ENCODE assay signal across 23 mouse cellular contexts in genomic region chr13:114809624-114810210, GRCm38 (mm10). TPM values are rescaled to one million over a fixed set of nuclear protein-coding genes. Genes with fewer than 3 reads are reported as not detected.
A peak's percentile ranks its signal among the peaks of the same experiment; 100 is the strongest.
DNase-seq lines count a peak whose midpoint lies in the region; ATAC-seq and TF ChIP-seq lines count a peak whose summit lies in the region.
"Had no signal": no experiment of that assay in that cellular context is flagged by ENCODE, and none has a peak within 500 bp of the region (broad histone marks: within the 10 kb centered on the region; RNA-seq: fewer than 3 reads in every experiment).

No protein-coding gene starts in this region.

- no peaks in the 10 kb centered on the region for H3K4me1 ChIP-seq in intestine, embryonic 16.5 days (ENCODE audit: control insufficient read depth, insufficient read depth, low read length)
- H3K4me1 ChIP-seq: embryonic facial prominence, embryonic 15.5 days; forebrain, embryonic 10.5 days; heart, embryonic 13.5 days; hindbrain, embryonic 12.5 days had no signal

- H3K27ac ChIP-seq in intestine, embryonic 16.5 days (ENCODE audit: low read length): no peak overlapping the region
- H3K27ac ChIP-seq: embryonic facial prominence, embryonic 15.5 days; forebrain, embryonic 10.5 days; gastrocnemius, adult 2 months; heart, embryonic 13.5 days; hindbrain, embryonic 12.5 days had no signal

- H3K9me3 ChIP-seq in intestine, embryonic 16.5 days (ENCODE audit: control insufficient read depth, low read length): no peaks in the 10 kb centered on the region
- H3K9me3 ChIP-seq: embryonic facial prominence, embryonic 15.5 days; forebrain, embryonic 10.5 days; heart, embryonic 13.5 days; hindbrain, embryonic 12.5 days had no signal

- no peak overlapping the region for H3K9ac ChIP-seq in intestine, embryonic 16.5 days (ENCODE audit: low read depth, low read length)
- H3K9ac ChIP-seq: embryonic facial prominence, embryonic 15.5 days; heart, embryonic 13.5 days; hindbrain, embryonic 12.5 days had no signal

- H3K79me2 ChIP-seq in C2C12 (ENCODE audit: control insufficient read depth, insufficient read depth): no peaks in the 10 kb centered on the region

- H3K27me3 ChIP-seq in C2C12 (ENCODE audit: control insufficient read depth, insufficient read depth, insufficient read length): no peaks in the 10 kb centered on the region
- H3K27me3 ChIP-seq in intestine, embryonic 16.5 days (replicated peaks; ENCODE audit: control insufficient read depth, insufficient read depth, low read length): no peaks in the 10 kb centered on the region
- H3K27me3 ChIP-seq: embryonic facial prominence, embryonic 15.5 days; heart, embryonic 13.5 days; hindbrain, embryonic 12.5 days had no signal

- WGBS in intestine, embryonic 16.5 days: 62% methylated on average over 5 of the region's 5 CpGs

- no peak overlapping the region for H3ac ChIP-seq in C2C12 (ENCODE audit: control insufficient read depth, insufficient read length, low read depth)

- H3K36me3 ChIP-seq in C2C12 (ENCODE audit: control insufficient read depth, insufficient read depth): no peaks in the 10 kb centered on the region
- H3K36me3 ChIP-seq in intestine, embryonic 16.5 days (ENCODE audit: control insufficient read depth, insufficient read depth, low read length): no peaks in the 10 kb centered on the region
- H3K36me3 ChIP-seq: embryonic facial prominence, embryonic 15.5 days; forebrain, embryonic 10.5 days; heart, embryonic 13.5 days; hindbrain, embryonic 12.5 days had no signal

- no peak overlapping the region for H3K4me2 ChIP-seq in intestine, embryonic 16.5 days (ENCODE audit: low read depth, low read length)
- H3K4me2 ChIP-seq: embryonic facial prominence, embryonic 15.5 days; heart, embryonic 13.5 days; hindbrain, embryonic 12.5 days had no signal

- H3K4me3 ChIP-seq in C2C12 (ENCODE audit: insufficient read depth, poor library complexity, severe bottlenecking): no peak overlapping the region
- H3K4me3 ChIP-seq in intestine, embryonic 16.5 days (ENCODE audit: low read length): no peak overlapping the region
- H3K4me3 ChIP-seq: embryonic facial prominence, embryonic 15.5 days; erythroblast, embryonic 14.5 days; forebrain, embryonic 10.5 days; gastrocnemius, adult 2 months; heart, embryonic 13.5 days; hindbrain, embryonic 12.5 days had no signal

- TF ChIP-seq CTCF in C2C12 (IDR thresholded peaks at IDR 0.05; ENCODE audit: control insufficient read depth, insufficient read depth, insufficient read length): no peak

- DNase-seq in heart, adult 11 months: peak; percentile 37
- no peak for DNase-seq in heart, postnatal 10 days
- DNase-seq in kidney, postnatal 10 days: no peak
- DNase-seq in embryo, embryonic 10 days (ENCODE audit: low spot score): no peak
- DNase-seq in spleen, adult 18-20 months: no peak
- DNase-seq: adrenal gland, postnatal 14 days; B cell, adult 2 months; cerebellum, adult 11-12 months; cerebellum, adult 9-10 months; cerebellum, postnatal 25 days; gastrocnemius, adult 2 months; gastrocnemius, postnatal 25 days; heart, postnatal 4 days had no signal

- H3K79me3 ChIP-seq in C2C12 (ENCODE audit: low read depth): no peaks in the 10 kb centered on the region

- peak; percentile 84 for ATAC-seq in intestine, embryonic 16.5 days
- ATAC-seq: forebrain, embryonic 14.5 days; hindbrain, embryonic 16.5 days; inflammation-experienced regulatory T-cells, adult 6 months had no signal

- intact Hi-C loops in heart, postnatal 10 days (cut with DNase I): no loop called here

TF ChIP-seq in C2C12, 6 proteins besides CTCF, POLR2A, EP300 and RAD21:
- peak; percentile 37 for TF ChIP-seq FOSL1 (IDR thresholded peaks at IDR 0.05; ENCODE audit: insufficient read depth, low read length, poor library complexity, severe bottlenecking)
- TF ChIP-seq CEBPB (IDR thresholded peaks at IDR 0.05; ENCODE audit: low read depth): no peak
- no peak for TF ChIP-seq MYOD1 (IDR thresholded peaks at IDR 0.05; ENCODE audit: control insufficient read depth, insufficient read length, low read depth)

RNA-seq across cellular contexts. Expression of gene Mocs2, which starts 8.3 kb away (rescaled TPM):
- total RNA-seq in heart, postnatal 10 days (2021): 10 to 100 TPM; 67.5 to 72.7 TPM
- 28.2 TPM for polyA plus RNA-seq in C2C12 (2012; fragmentation: generic; extraction: Trizol)
- 111 and 114 TPM in 2 replicates for polyA plus RNA-seq in intestine, embryonic 16.5 days (2015; fragmentation: Nextera tagmentation; extraction: Ambion mirVana)
